Mouse (Mus musculus) megakaryocyte progenitor cell, adult 5-6 weeks (primary cell): ENCODE results near the gene Impdh1. TPM values are rescaled to one million over a fixed set of nuclear protein-coding genes. Genes with fewer than 3 reads are reported as not detected.

Source experiments
- ATAC-seq: replicated peaks from 2 replicates; pipeline ENCODE4 v1.8.0; 2016; ENCODE audit warnings: mild to moderate bottlenecking, moderate TSS enrichment, inconsistent platforms; ENCODE audit not compliant: poor library complexity
- total RNA-seq, 2 experiments: library from RNA; stranded (forward) in 1 of 2; stranded (reverse) in 1 of 2; fragments of 157-497, 149-512 nt in 1 of 2; fragments of 200-1000 nt in 1 of 2; gene quantifications; 2 replicates each; pipeline versions ENCODE4 v1.2.3 to v1.2.4; 2015 to 2017

Impdh1 gene
- total RNA-seq, 2 experiments from 2014 or later, result 56.0 to 94.2 TPM

DNA sequence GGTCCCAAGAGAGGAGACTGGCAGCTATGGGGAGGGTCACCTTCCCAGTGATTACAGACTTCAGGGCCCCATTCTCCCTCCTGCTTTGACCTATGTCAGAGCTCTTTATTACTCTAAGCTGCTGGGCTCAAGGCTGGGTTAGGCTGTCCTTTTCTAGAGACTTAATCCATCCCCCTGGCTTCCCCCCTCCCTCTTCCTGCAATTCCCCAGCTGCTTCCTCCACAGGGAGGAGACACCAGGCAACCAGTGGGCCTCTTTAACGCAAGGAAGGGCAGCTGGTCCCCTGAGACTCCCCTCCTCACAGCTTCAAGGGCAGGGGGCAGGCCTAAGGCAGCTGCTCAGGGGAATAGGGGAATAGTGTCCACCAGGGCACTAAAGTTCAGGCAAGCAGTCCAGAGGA, 1.9 kb downstream of the Impdh1 start:
- ATAC-seq, result no peak

DNA sequence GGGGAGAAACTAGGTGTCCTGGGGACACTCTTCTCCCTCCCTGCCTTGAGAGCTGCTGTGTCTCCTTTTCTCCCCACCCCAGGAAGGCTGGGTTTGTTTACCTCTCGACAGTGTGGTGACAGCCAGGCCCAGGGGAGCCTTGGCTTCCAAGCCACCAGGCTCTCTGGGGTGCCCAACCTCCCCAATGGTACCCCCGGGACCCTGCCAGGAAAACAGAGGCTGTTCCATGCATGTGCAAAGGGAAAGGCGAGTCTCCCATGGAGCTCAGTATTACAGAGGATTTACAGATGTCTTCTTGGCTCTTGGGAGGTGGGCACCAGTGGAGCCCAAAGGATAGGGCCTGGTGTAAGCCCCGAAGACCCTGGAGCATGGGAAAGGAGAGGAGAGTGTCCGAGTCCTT, 2.7 kb downstream of the Impdh1 start:
- no peak for ATAC-seq

DNA sequence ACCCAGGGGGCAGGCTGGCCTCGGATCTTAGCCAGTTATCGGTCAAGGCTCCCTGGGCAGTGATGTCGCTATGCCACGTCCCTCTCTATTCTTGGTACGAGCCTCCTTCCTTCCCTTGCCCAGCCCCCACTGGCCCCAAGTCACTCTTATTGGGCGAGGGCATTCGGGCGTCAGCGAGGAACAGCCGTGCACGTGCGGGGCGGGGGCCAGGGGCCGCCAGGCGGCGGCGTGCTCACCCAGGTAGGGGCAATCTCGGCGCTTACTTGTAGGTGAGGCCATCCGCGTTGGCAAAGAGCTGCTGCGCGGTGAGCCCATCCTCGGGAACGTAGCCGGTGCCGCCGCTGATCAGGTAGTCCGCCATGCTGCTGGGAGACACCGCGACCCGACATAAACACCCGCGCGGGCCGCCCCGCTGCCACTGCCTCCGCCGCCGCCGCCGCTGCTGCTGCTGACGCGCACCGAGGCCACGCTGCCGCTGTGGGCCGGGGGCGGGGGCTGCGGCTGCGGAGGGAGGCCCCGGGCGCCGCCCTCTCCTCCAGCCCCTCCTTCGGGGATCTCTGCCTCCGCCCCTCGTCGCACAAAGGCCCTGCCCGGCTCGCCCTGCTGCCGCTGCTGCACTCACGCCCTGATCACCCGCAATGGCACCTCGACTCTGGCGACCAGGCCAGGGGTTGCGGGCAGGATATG, 4.2 kb downstream of the Impdh1 start:
- peak; percentile 71 for ATAC-seq

DNA sequence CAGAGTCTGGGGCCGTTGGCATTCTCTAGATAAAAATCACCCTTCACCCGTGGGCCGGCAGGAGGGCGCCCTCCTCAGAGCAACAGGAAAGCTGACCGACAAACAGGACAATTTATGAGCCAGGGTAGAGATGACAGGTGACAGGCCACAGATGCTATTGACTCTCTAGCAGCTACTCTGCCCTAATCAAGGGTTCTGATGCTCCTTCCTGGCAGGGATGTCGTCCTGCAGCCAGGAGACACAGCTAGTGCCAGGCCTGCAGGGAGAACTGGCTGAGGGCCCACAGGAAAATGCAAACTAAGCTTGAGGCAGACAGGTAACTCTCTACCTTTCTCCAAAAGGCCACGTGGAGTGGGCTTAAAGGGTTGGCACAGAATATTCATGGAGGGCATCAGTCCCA, 5.0 kb downstream of the Impdh1 start:
- ATAC-seq, result no peak

DNA sequence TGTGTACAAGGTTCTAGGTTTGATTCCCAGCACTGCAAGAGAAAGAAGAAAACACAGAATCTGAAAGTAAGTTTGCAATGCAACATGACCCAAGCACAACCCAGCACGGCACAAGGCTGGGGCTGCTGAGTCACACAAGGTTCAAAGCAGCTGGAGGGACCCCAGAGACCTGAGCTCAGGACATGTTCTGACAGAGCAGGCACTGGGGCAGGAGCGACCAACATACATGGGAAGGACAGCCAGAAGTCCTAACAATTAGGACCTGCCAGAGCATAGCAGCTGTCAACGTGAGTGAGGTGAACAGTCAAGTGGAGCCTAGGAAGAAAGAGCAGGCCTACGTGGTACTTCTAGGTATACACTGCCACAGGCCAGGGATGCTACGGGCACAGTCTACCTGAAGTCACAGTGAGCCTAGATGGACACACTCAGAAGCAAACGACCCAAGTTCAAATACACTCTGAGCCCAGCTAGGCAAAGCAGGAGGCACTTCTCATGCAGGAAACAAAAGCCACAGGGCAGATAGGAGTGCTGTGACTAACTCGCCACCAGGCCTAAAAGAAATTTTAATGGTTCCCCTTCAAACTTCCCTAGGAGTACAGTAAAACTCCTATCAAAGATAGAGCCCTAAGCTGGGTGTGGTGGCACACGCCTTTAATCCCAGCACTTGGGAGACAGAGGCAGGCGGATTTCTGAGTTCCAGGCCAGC, 5.8 kb downstream of the Impdh1 start:
- no peak for ATAC-seq

DNA sequence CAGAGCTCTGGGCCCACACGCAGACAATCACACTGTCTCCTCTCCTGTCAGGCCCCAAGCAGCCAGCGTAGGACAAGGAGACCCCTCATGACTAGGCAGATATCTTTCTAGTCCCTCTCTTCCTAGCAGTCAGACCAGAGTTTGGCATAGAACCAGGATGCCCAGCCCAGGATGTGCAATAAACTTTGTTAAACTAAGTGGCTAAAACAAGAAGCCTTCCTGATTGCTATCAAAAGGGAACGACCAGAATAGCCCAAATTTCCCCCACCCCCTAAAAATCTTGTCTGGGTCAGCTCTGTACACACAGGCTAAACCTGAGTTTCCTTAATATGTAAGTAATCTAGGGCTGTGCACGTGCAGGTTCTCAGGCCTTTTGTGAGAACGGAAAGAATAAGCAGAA, 8.0 kb downstream of the Impdh1 start:
- ATAC-seq, result no peak

DNA sequence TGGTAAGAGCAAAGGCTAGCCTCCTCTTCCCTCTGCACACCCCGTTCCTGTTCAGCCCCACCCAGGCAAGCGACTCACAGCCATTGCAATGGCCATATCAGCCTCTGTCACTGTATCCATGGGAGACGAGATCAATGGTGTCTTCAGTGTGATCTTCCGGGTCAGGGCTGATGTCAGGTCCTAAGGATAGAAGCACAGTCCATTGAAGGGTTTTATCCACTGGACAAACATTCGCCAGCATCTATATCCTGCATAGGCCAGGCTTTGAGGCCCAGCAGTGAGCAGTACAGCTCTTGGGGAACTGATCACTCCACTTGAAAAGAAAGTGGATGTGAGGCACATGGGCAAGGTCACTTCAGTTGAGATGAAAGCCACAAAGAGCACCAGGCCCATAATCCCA, 9.1 kb downstream of the Impdh1 start:
- ATAC-seq, result no peak

DNA sequence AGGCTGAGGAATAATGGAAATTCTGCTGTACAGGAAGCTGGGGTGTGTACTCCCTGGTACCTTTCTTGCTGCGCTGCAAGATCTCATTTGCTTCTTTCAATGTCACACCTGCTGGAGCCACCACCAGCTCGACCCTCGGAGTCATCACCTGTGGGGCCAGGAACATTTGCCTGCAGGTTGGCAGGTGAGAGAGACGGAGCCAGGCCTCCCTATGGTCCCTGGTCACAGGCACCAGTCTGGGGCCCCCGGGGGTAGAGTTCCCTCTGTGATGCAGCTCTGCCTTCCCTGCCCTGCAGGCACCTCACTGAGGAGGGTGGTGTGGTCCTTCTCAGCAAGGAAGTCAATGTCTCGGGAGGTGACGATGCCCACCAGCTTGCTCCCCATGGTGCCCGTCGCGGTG, 10.2 kb downstream of the Impdh1 start:
- ATAC-seq, result no peak

DNA sequence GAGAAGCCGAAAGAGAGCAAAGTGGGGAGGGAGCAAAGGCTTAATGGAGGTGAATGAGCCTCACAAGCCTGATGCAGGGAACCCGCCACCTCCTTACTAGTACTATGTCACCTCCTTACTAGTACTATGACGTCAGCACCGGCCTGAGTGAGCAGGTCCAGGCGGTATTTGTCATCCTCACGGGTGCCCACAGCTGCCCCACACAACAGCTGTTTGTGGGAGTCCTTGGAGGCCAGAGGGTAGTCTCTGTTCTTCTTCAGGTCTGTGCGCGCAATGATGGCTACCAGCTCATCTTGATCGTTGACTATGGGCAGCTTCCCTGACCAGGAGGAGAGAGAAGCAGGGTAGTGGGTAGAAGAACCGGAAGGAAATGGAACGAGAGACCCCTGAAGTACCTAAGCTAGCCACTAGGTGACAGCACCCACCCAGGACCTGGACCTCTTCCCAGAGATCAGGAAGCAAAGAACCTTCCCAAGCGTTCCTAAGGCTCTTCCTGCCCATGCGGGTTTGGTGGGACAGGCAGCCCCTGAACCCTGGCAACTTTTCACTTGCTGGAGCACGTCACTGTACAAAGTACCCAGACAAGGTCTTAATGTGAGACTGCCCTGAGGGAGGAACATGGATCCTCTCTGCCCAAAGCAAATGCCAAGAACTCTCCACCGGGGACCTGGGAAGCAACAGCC, 11.1 kb downstream of the Impdh1 start:
- ATAC-seq, result peak; percentile 60; the same call in 1 of the 2 replicates

DNA sequence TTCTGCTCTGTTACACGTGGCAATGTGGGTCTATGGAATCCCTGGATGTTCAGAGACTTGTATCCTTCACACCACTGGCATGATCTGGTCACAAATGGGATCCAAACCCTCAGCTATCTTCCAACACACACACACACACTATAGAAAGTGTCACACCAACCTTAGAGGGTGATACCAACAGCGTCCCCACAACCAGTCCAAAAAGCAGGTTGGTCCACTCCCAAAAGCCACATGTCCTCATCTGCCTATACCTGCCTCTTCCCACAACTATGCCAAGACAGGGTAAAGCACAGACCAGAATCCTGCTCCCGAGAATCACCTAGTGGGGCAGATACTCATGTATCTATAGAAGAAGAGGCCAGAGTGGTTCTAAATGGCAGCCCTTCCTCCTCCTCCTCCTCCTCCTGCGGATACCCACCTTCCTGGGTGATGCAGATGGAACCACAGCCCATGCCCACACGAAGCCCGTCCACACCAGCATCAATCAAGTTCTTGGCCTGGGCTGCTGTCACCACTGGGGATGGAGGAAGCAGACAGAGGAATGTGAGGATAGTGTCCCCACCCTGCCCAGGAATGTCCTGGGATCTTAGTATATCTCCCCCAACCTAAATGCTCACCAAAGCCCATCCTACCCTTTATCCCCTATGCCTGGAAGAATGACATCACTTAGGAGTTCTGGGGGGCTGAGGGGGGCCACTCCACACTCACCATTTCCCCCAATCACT, 12.1 kb downstream of the Impdh1 start:
- no peak for ATAC-seq

DNA sequence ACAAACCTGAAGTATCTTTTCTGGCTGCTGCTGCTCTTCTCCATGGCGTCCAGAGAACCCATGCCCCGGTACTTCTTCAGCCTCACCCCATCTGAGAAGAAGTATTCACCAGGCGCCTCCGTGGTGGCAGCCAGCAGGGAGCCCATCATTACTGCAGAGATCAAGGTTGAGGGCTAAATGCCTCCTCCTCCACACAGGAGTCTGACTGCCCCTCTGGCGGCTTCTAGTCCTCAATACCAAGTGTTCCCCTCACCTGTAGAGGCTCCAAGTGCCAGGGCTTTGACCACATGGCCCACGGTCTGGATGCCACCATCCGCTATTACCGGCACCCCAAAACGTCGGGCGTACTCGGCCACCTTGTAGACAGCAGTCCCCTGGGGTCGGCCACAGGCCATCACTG, 13.1 kb downstream of the Impdh1 start:
- ATAC-seq, result no peak

DNA sequence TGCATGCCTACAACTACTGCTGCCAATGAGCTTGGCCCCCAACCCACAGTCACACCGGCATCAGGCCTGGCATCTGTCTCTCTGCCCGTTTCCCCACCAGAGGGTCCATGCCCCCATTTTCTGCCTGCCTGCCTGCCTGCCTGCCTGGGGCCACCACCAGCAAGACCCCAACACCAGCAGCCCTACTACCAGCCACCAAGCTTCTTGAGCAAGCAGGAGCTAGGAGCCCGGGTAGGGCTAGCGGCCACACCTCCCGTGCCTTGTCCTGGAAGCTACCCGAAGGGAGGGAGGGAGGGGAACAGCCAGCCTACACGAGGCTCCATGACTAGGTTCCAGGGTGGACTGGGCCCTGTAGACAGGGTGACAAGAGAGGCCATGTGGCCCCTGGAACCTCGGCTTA, 14.2 kb downstream of the Impdh1 start:
- ATAC-seq, result no peak

DNA sequence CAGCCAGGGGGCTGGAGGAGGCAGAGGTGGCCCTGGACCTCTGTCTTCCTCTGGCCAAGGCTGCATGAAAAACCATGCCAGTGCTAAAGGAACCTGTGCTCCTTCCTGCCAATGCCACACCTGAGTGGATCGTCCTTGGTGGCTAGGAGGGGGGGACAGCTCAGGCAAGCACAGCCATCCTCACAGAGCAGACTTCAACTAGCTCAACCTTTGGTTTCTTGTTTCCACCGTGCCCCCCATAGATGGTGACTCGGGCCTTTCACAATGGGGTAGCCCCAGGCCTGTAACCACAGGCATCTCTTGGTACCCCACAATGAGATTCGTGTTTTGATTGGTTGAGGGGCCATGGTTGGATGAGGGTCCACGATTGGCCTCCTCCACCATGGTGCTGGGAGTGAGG, 14.8 kb downstream of the Impdh1 start:
- no peak for ATAC-seq

DNA sequence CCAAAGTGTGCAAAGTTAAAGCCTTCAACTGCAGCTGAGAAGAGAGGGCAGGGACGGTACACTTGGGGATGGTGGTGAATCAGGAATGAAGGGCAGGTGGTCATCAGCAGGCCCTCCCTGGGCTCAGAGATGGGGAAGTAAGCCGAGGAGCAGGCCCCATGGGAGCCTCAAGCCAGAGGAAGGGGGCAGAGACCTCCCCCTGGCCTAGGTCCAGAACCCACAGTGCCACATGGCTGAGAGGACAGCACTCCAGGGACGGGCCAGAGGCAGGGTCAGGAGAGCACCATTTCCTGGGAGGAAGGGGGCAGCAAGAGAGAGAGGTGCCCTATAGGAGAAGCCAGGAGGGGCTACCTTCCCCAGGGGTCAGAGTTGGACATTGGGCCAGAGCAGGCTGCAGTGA, 15.7 kb downstream of the Impdh1 start:
- ATAC-seq, result no peak

DNA sequence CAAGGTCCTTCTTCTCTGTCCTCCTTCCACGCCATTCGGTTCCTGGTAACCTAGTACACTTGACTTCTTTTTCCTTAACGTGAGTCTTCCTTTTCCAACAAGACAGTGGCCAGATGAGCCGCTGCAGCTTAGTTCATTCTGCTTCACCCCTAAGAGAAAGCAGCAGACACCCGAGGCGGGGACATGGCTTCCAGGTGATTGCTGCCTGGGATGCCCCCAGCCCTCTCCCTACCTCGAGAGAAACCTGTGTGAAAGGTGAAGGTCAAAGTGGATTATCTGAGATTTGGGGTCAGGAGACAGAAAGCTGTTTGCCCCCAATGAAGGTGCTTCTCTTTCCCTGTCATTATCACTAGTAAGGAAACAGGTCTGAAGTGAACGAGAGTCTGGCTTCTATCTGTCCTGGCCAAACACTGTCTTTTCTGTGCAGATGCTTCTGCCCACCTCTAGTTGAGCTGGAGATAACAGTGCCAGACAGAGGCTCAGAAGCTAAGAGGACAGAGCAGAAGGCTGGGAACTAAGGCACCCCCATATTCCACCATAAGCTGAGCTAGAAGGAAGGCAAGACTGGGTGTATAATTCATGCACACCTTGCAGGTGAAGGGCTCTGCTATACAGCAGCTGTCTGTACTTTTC, 16.8 kb downstream of the Impdh1 start:
- ATAC-seq, result peak; percentile 43

DNA sequence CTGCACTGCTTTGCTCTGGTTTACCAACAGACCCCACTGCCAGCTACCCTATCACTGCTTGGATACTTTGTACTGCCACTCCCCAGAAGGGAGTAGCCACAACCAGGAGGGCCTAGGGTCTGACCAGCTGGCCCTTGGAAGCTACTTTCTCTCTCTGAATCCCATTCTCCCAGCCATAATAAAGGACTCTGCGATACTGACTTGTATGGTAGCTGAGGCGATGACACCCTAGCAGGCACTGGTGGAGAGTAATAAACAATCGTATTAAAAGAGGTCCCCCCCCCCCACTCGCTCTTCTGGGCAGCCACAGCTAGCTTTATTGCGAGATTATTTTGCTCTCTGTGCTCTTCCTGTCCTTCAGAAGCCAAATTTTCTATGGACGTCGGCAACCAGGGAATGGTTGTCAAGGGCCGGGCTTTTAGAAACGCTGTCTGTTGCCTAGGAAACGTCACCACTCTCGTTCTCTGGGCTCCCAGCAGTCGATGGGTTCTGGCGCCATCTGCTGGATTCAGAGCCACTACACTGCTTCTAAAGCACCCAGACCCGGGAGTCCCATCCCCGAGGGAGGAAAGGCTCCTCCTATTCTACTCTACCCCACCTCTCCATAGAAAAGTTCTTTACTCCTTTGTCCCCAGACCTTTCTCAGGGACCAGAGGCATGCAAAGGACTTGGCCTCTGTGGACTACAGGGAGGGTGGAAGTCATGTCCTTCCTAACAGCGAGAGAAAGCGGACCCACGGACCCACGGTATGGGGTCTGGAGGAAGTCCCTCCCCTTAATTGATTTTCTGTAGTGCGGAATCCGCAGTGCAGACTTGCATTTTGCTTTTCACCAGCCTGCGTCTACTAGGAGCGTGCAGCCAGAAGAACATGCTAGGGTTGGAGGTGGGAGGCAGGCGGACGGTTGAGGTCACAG, 17.6 kb downstream of the Impdh1 start:
- peak; percentile 86 for ATAC-seq

DNA sequence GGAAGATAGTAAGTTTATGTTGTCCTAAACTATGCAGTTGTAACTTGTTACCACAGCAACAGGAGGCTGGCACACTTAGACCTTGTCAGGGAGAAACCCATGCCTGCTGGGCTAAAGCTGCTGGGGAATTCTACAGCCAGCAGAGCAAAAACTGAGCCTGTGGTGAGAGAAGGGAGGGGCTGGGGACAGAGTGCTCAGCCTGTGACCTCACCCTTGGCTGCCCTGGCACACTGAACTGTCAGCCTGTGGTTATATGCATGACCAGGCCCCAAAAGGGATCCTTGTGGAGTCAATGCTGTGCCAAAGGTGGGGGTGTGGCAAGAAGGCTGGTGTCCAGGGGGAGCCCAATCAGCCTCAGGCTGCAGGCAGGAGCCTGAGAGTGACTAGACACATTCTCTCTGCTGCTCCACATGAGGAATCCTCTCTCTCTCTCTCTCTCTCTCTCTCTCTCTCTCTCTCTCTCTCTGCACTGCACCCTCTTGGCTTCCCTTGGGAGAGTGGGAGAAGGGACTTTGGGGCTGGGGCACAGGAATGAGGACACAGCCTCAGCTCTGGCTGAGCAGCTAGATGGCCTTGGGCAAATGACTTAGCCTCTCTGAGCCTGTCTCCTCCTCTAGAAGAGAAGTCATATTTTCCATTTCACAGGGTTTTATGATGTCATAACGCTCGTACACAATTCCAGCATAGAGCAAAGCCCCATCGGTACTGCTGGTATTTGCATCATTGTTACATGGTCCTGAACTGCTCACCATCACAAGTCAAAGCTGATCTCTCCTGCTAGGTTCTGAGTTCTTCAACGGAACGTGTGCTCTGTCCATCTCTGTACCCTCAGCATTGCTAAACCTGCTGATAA, 20.1 kb downstream of the Impdh1 start:
- peak; percentile 29 for ATAC-seq

DNA sequence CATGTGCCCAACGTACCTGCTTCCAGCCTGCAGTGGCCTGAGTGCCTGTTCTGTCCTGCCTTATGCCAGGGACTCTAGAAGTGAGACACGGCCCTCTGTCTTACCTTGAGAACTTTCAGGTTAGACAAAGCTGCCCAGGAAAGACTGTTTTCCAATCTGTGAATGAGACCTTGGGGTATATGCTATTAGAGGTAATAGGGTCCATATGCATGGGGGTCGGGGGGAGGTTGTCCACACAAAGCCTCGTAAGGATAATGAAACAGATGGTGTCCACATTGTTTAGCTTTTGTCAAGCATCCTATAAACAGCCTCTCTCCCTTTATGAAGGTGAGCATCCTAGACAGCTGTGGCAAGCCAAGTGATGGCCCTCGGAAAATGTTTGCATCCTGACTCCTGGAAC, 21.0 kb downstream of the Impdh1 start:
- no peak for ATAC-seq
